In the genomic region with DNA sequence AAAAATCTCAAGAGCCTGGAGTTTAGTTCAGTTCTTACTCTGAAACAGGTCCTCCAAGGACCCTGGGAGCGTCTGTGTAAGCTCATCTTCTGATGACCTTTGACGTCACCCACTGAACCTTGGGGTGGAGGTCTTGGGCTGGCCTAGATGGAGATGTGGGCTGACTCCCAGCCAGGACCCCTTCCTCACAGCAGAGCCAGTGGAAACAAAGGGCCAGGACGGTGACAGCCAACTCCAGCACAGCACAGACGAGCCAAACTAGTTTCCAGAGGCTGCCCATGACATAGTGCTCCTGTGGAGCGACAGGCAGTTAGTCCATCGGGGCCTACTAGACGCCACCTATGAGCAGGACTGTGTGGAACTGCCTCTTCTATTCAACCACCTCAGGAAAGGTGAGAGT, we compare ENCODE assay signal across 13 mouse cellular contexts. TPM values are rescaled to one million over a fixed set of nuclear protein-coding genes. Genes with fewer than 3 reads are reported as not detected.
DNase-seq lines count a peak whose midpoint lies in the region; ATAC-seq and TF ChIP-seq lines count a peak whose summit lies in the region.
"Had no signal": no experiment of that assay in that cellular context is flagged by ENCODE, and none has a peak within 500 bp of the region (broad histone marks: within the 10 kb centered on the region; RNA-seq: fewer than 3 reads in every experiment).

No protein-coding gene starts in this region.

- ATAC-seq in hindbrain, embryonic 16.5 days = no peak
- ATAC-seq: liver, embryonic 12.5 days; Patski had no signal

- no peak overlapping the region for H3K4me3 ChIP-seq in lung, adult 2 months (replicated peaks; ENCODE audit: extremely low read depth, low read depth, low read length)
- H3K4me3 ChIP-seq in hindbrain, embryonic 16.5 days (ENCODE audit: low read length) = no peak overlapping the region
- H3K4me3 ChIP-seq: hindbrain, embryonic 13.5 days; liver, embryonic 12.5 days had no signal

- H3K4me2 ChIP-seq in hindbrain, embryonic 16.5 days (ENCODE audit: low read length) = no peak overlapping the region
- H3K4me2 ChIP-seq: hindbrain, embryonic 13.5 days; liver, embryonic 12.5 days had no signal

- peaks cover 31% of the 10 kb centered on the region for H3K36me3 ChIP-seq in hindbrain, embryonic 16.5 days (ENCODE audit: control insufficient read depth, insufficient read depth, low read length)

- TF ChIP-seq POLR2A in lung, adult 2 months (IDR thresholded peaks at IDR 0.05; ENCODE audit: borderline replicate concordance, extremely low read depth, low read depth, low read length) = no peak

- TF ChIP-seq CTCF in lung, adult 2 months (IDR thresholded peaks at IDR 0.05; ENCODE audit: insufficient read depth, low read length) = no peak

- intact Hi-C loops in heart, postnatal 14 days (cut with DNase I) = no loop called here

- peak; percentile 8 to 13 for DNase-seq in cerebellum, postnatal 25 days
- DNase-seq in cerebellum, adult 9-11 months = no peak
- peak; percentile 1 to 2 for DNase-seq in heart, postnatal 14 days
- DNase-seq in heart, adult 8-10 months (ENCODE audit: low spot score) = no peak
- DNase-seq in lung, adult 2 months = peak; percentile 1
- DNase-seq in lung, postnatal 36 days = no peak
- peak; percentile 10 for DNase-seq in adrenal gland, postnatal 10 days
- DNase-seq: thymus, postnatal 14 days had no signal

- H3K27me3 ChIP-seq in hindbrain, embryonic 16.5 days (replicated peaks; ENCODE audit: control insufficient read depth, insufficient read depth, low read length) = no peaks in the 10 kb centered on the region
- H3K27me3 ChIP-seq: hindbrain, embryonic 13.5 days; liver, embryonic 12.5 days; Patski had no signal

- H3K27ac ChIP-seq in hindbrain, embryonic 16.5 days (ENCODE audit: low read depth, low read length) = no peak overlapping the region
- H3K27ac ChIP-seq: hindbrain, embryonic 13.5 days; kidney, postnatal 0 days; liver, embryonic 12.5 days had no signal

- 66% methylated on average over 7 of the region's 7 CpGs for WGBS in lung, adult 2 months
- 81% methylated on average over 7 of the region's 7 CpGs for WGBS in hindbrain, embryonic 16.5 days

- H3K9ac ChIP-seq in hindbrain, embryonic 16.5 days (ENCODE audit: low read depth, low read length) = no peak overlapping the region
- H3K9ac ChIP-seq: hindbrain, embryonic 13.5 days; liver, embryonic 12.5 days had no signal

- no peaks in the 10 kb centered on the region for H3K4me1 ChIP-seq in lung, adult 2 months (ENCODE audit: control insufficient read depth, insufficient read depth, low read length)
- no peaks in the 10 kb centered on the region for H3K4me1 ChIP-seq in hindbrain, embryonic 16.5 days (ENCODE audit: control insufficient read depth, insufficient read depth, low read depth, low read length)
- H3K4me1 ChIP-seq: hindbrain, embryonic 13.5 days; liver, embryonic 12.5 days had no signal

- H3K9me3 ChIP-seq in hindbrain, embryonic 16.5 days (ENCODE audit: control insufficient read depth, low read length) = no peaks in the 10 kb centered on the region
- H3K9me3 ChIP-seq: hindbrain, embryonic 13.5 days; liver, embryonic 12.5 days had no signal

RNA-seq across cellular contexts. Expression of gene Acap3, which starts 16.7 kb away (rescaled TPM):
- total RNA-seq in heart, postnatal 14 days (2021) = 10 to 100 TPM; 19.6 to 21.6 TPM
- 10 to 100 TPM in 2 of 4 experiments, 1 to 10 TPM in 2; 9.5 to 13.8 (median 10.9) TPM for total RNA-seq in heart, adult 8-10 months (2022)
- polyA plus RNA-seq in lung, adult 2 months (2012; rRNA removed) = 48.3 and 50.7 TPM in 2 replicates
- 10 to 100 TPM; 16.9 to 29.4 TPM for total RNA-seq in adrenal gland, postnatal 10 days (2021)
- polyA plus RNA-seq in hindbrain, embryonic 16.5 days (2015; fragmentation: Nextera tagmentation; extraction: Ambion mirVana) = 62.3 and 74.5 TPM in 2 replicates

RNA-seq across cellular contexts. Expression of gene Pusl1, which starts 16.7 kb away (rescaled TPM):
- total RNA-seq in heart, postnatal 14 days (2021) = 10 to 100 TPM; 14.8 to 18.0 TPM
- total RNA-seq in heart, adult 8-10 months (2022) = 10 to 100 TPM in 3 of 4 experiments, 1 to 10 TPM in 1; 9.6 to 11.9 (median 10.9) TPM
- polyA plus RNA-seq in lung, adult 2 months (2012; rRNA removed) = 82.2 and 88.0 TPM in 2 replicates
- 10 to 100 TPM; 27.9 to 39.0 TPM for total RNA-seq in adrenal gland, postnatal 10 days (2021)
- polyA plus RNA-seq in hindbrain, embryonic 16.5 days (2015; fragmentation: Nextera tagmentation; extraction: Ambion mirVana) = 66.6 and 66.7 TPM in 2 replicates

RNA-seq across cellular contexts. Expression of gene Ube2j2, which starts 35.4 kb away (rescaled TPM):
- 10 to 100 TPM; 53.1 to 62.6 TPM for total RNA-seq in heart, postnatal 14 days (2021)
- total RNA-seq in heart, adult 8-10 months (2022) = 10 to 100 TPM; 46.5 to 51.6 (median 49.3) TPM
- 62.0 and 65.4 TPM in 2 replicates for polyA plus RNA-seq in lung, adult 2 months (2012; rRNA removed)
- total RNA-seq in adrenal gland, postnatal 10 days (2021) = 10 to 100 TPM; 72.3 to 73.4 TPM
- 97.6 and 98.8 TPM in 2 replicates for polyA plus RNA-seq in hindbrain, embryonic 16.5 days (2015; fragmentation: Nextera tagmentation; extraction: Ambion mirVana)

RNA-seq across cellular contexts. Expression of gene Ints11, which starts 38.9 kb away (rescaled TPM):
- 10 to 100 TPM; 16.9 to 19.5 TPM for total RNA-seq in heart, postnatal 14 days (2021)
- total RNA-seq in heart, adult 8-10 months (2022) = 10 to 100 TPM; 13.9 to 14.5 (median 14.1) TPM
- polyA plus RNA-seq in lung, adult 2 months (2012; rRNA removed) = 26.7 and 27.3 TPM in 2 replicates
- 10 to 100 TPM; 29.0 to 29.3 TPM for total RNA-seq in adrenal gland, postnatal 10 days (2021)
- polyA plus RNA-seq in hindbrain, embryonic 16.5 days (2015; fragmentation: Nextera tagmentation; extraction: Ambion mirVana) = 67.2 and 74.7 TPM in 2 replicates

RNA-seq across cellular contexts. Expression of gene Cptp, which starts 39.0 kb away (rescaled TPM):
- 10 to 100 TPM in 1 of 2 experiments, 1 to 10 TPM in 1; 9.9 to 10.6 TPM for total RNA-seq in heart, postnatal 14 days (2021)
- total RNA-seq in heart, adult 8-10 months (2022) = 1 to 10 TPM; 7.3 to 9.9 (median 8.6) TPM
- 30.3 and 33.3 TPM in 2 replicates for polyA plus RNA-seq in lung, adult 2 months (2012; rRNA removed)
- 10 to 100 TPM; 17.6 to 18.4 TPM for total RNA-seq in adrenal gland, postnatal 10 days (2021)
- 30.2 and 31.7 TPM in 2 replicates for polyA plus RNA-seq in hindbrain, embryonic 16.5 days (2015; fragmentation: Nextera tagmentation; extraction: Ambion mirVana)

Comparison
In these comparisons a context has a peak if more than half of its experiments do, and no peak if none do; other contexts are left out.
1. DNase-seq: peak in cerebellum, postnatal 25 days (2 of 2), heart, postnatal 14 days (2 of 2), lung, adult 2 months (single experiment) and adrenal gland, postnatal 10 days (single experiment); none in cerebellum, adult 9-11 months (single experiment), heart, adult 8-10 months (single experiment) and lung, postnatal 36 days (single experiment).